Mouse (Mus musculus) left cerebral cortex, adult 2 months (tissue): ENCODE data around the gene Rnf34. TPM values are rescaled to one million over a fixed set of nuclear protein-coding genes. Genes with fewer than 3 reads are reported as not detected.

Experiments used
- DNase-seq, 2 experiments: peaks; one replicate each; pipeline ENCODE4 v3.0.0; 2021 to 2022; ENCODE audit warnings: low spot score in 2 of 2, mixed read lengths in 1 of 2; ENCODE audit errors: extremely low spot score in 1 of 2
- H3K27ac ChIP-seq: fragments of 200-600 bp; 2 replicates; pipeline ENCODE4 v1.8.1; 2022
- H3K4me3 ChIP-seq: fragments of 200-600 bp; 2 replicates; pipeline ENCODE4 v1.8.1; 2022
- CTCF ChIP-seq: fragments of 200-600 bp; IDR thresholded peaks from 2 replicates; pipeline ENCODE4 v1.8.1; 2022; ENCODE audit warnings: antibody characterized with exemption, mild to moderate bottlenecking, moderate library complexity
- intact Hi-C: fragments of 180-260 bp; cut with DNase I; formaldehyde crosslinking; loops from one replicate; pipeline ENCODE4 v1.15.1; 2025
- total RNA-seq, 2 experiments: library from RNA; stranded (reverse); gene quantifications; 2 replicates each; pipeline ENCODE4 v1.2.3; 2021

Rnf34 gene
- total RNA-seq, 2 experiments from 2014 or later = 51.5 to 56.3 TPM

DNA sequence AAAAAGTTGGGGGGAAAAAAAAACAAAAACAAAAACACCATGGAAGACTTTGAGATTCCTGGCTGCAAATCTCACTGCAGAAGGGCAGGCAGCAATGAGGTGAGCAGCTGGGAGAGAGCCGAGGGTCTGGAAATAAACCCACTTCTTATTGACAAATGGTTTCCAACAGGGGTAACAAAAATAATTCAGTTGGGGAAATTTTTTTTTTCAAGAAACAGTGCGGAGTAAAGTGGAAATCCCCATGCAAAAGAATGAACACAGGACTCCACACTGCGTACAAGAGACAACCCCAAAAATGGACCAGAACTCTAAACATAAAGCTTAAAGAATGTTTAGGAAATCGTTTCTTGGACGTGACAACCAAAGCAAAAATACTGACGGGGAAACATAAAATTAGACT, 43.4 kb downstream of the Rnf34 start:
- H3K27ac ChIP-seq = no peak overlapping the region
- no peak for DNase-seq
- intact Hi-C loops = no loop called here
- H3K4me3 ChIP-seq = no peak overlapping the region
- TF ChIP-seq CTCF = no peak

DNA sequence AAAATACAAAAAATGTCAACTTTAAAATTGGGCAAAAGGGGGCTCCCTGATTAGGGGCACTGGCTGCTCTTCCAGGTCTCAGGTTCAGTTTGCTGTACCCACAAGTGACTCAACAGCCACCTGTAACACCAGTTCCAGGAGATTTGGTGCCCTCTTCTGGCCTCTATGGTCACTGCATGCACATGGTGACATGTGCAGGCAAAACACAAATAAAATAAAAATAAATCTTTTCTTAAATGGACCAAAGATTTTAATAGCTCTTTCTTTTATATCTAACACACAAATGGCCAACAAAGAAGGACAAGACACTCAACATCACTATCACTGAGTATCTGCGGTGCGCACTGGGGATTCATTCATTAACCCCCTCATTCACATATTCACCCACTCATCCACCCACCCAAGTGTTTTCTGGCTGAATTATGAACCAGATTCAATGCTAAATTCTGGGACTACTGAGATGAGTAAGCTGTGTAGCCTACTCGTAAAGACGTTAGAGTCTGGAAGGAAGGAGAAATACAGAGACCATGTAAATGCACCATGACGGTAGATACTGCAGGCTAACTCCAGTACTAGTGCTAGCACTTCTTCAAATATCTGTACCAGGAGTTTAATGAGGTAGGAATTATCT, 44.3 kb downstream of the Rnf34 start:
- Histone ChIP-seq H3K27ac (no peak overlapping the region), H3K4me3 (no peak overlapping the region)
- peak; percentile 77 for TF ChIP-seq CTCF
- peak in 1 of 2 experiments; percentile 60 for DNase-seq
- intact Hi-C loops = no loop called here

GRCm38 (mm10) chr5:122894821-122895220, 45.0 kb downstream of the Rnf34 start:
- no peak for DNase-seq
- no peak for TF ChIP-seq CTCF
- Histone ChIP-seq H3K4me3 (no peak overlapping the region), H3K27ac (no peak overlapping the region)
- intact Hi-C loops = no loop called here

DNA sequence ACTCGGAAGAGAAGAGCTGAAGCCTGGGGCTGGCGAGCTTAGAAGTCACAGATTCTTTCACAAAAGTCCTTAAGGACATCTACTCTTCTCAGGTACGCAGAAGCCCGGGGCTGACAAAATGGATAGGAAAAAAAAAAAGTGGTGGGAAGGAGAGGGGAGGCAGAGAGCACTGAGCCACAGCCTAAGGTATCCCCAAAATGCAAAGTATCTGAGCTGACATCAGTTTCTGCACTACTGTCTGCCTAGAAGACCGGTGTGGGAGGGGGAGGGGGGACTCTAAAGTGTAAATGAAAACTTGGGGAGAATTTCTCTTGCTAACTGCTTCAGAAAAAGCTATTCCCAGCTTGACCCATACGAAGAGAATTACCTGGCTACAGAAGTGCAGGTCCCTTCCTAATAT, 48.3 kb downstream of the Rnf34 start:
- Histone ChIP-seq H3K27ac (no peak overlapping the region), H3K4me3 (no peak overlapping the region)
- DNase-seq = no peak
- TF ChIP-seq CTCF = no peak
- intact Hi-C loops = no loop called here

DNA sequence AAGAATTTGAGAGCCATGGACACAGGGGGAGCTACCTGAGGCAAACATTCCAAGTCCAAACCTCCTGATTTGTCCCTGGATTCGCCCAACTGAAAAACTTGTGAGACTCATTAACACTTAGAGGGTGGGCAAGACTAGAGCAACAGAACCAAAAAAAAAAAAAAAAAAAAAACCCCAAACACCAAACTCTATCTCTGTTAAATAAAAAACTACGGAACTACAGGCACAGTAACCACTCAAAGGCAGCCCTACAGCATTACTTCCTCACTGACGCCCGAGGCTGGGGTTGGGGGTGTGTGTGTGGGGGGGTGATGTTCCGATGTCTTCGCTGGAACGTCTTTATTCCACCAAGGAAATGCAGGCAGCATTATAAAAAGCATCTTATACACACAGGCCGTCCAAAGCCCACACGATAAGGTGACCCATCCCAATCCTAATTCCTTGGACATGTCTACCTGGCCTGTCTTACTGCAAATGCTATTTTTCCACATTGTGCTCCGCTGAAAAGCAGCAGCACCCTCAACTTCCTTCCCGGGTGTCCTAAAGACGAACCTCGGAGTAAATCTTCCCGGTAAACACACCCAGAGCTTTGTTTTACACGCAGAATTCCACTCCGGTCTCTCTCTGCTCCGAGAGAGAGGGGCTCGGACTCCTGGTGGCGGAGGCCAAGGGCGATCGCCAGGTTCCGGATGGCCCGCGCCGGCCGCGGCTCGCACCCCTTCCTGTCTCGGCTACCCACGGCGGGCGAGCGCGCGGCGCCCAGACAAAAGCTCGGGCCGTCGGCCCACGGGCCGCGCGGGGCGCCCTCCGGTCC, 49.3 kb downstream of the Rnf34 start:
- Histone ChIP-seq H3K4me3 (peak overlapping the region; percentile 80), H3K27ac (no peak overlapping the region)
- no peak for TF ChIP-seq CTCF
- intact Hi-C loops = no loop called here
- no peak for DNase-seq

DNA sequence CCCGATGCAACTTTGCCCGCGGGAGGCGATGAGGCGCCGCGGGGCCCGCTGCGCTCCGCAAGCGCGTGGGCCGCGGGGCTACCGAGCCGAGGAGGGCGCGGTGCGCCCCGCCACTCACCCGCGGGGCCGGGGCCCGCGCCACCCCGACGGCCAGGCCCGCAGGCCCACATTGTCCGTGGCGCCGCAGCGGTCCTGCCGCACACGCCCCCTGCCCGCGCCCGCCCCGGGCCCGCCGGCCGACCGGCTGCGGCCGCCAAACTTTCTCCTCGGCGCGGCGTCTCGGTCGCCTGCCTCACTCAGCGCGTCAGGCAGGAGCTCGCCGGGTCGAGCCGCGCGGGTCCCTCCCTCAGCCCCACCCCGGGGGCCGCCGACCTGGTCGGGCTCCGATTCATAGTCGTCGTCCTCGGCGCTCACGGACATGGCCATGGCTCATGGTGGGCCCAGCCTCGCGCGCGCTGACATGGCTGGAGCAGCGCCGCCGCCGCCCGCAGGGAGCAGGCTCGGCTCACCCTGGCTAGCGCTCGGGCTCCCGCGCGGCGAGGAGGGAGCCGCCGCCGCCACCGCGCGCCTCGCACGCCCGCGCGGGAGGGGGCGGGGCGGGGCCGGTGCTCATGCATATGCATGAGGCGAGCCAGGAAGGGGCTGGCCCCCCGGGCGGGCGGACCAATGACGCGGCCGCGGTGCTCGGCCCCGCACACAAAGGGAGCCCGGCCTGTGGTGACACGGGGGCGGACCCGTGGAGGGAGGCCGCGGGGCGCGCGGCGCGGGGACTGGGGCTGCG, 50.1 kb downstream of the Rnf34 start:
- Histone ChIP-seq H3K27ac (peak overlapping the region; percentile 64; the same call in 1 of the 2 replicates), H3K4me3 (peak overlapping the region; percentile 80)
- intact Hi-C loops = no loop called here
- TF ChIP-seq CTCF = no peak; the same call in 1 of the 2 replicates
- peak; percentile 83 to 88 for DNase-seq

DNA sequence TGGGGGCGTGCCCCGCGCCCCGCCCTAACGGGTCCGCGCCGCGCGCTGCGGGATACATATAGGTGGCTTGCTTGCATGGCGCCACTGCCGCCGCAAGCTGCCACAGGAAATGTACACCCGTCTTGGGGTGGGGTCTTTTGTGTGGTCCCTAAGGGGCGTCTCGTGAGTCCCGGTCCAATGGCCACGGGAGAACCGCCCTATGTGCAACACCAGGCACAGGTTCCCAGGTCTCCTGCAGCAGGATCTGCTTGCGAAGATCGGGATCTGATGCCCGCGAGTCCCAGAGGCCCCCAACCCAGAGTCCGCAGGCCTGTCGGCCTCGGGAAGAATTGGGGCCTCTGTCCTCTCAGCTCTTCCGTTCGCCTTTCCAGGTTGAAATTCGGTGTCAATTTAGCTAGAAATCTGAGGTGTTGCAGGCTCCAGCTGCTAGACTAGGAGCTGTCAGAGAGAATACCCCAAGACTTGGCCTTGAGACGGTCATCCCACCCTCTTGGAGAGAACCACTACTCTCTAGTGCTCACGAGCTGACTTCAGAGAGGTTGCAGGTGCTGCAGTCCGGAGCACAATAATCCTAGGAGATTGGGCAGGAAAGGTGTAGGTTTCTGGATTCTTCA, 50.8 kb downstream of the Rnf34 start:
- Histone ChIP-seq H3K27ac (peak overlapping the region; percentile 70), H3K4me3 (peak overlapping the region; percentile 80)
- no peak for DNase-seq
- no peak for TF ChIP-seq CTCF
- intact Hi-C loops = no loop called here

DNA sequence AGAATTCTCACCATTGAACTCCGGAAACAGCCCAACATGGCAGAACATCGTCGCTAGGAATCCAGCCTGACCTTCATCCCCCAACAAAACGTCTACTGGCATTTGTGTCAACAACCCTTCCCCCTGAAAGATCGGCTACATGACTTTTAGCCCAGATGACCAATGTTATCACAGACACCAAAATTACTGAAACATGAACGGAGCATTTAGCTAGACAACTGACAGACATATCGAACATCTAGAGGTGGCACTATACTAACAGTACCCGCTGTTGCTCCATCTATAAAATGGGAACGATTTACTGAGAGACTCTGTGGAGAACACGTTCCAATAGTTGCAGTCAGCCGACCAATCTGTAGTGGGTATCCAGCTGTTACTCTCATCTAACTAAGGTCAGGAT, 51.3 kb downstream of the Rnf34 start:
- intact Hi-C loops = no loop called here
- no peak for TF ChIP-seq CTCF
- no peak for DNase-seq
- Histone ChIP-seq H3K4me3 (no peak overlapping the region), H3K27ac (no peak overlapping the region)

DNA sequence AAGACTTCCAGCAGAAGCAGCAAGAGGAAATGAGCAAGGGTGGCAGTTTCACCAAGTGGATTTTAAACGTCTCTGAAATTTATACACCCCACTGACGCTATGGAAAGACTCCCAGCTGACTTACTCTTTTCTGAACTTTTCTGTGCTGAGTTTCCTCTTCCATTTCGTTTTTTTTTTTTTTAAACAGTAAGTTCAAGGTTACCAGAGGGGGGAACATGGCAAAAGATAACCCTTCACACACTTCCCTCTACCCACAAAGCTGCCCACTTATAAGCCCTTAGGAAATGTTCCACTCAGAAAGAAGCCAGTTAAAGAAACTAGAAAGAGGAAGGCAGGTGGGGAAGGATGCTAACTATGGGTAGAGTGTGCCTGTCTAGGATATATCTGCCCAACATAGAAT, 51.8 kb downstream of the Rnf34 start:
- Histone ChIP-seq H3K27ac (no peak overlapping the region), H3K4me3 (no peak overlapping the region)
- intact Hi-C loops = no loop called here
- DNase-seq = no peak
- TF ChIP-seq CTCF = no peak

GRCm38 (mm10) chr5:122902228-122902627, 52.4 kb downstream of the Rnf34 start:
- intact Hi-C loops = no loop called here

GRCm38 (mm10) chr5:122903165-122903564, 53.3 kb downstream of the Rnf34 start:
- no peak for TF ChIP-seq CTCF
- intact Hi-C loops = no loop called here

More at GRCm38 (mm10) chr5:122902228-122902627, 52.4 kb downstream of the Rnf34 start:
- no peak for TF ChIP-seq CTCF
- Histone ChIP-seq H3K4me3 (no peak overlapping the region), H3K27ac (no peak overlapping the region)
- no peak for DNase-seq

DNA sequence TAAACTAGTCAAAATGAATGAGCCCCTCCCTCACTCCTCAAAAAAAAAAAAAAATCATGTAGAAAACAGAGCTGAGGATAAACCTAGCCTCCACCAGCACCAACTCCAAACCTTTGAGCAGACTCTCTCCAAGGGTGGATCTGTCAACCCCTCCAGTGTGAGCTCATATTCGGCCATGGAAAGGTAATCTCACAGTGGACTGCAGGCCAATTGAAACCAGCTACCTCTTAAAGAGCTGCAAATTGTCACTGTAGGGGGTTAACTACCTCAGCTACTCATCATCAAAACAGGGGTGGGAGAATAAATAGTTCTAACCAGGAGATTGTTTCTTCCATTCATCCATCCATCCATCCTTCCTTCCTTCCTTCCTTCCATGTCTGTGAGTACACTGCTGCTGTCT, 57.3 kb downstream of the Rnf34 start:
- intact Hi-C loops = no loop called here
- no peak for TF ChIP-seq CTCF
- DNase-seq = no peak
- no peak overlapping the region for H3K27ac ChIP-seq
- H3K4me3 ChIP-seq = no peak overlapping the region

More at GRCm38 (mm10) chr5:122903165-122903564, 53.3 kb downstream of the Rnf34 start:
- Histone ChIP-seq H3K4me3 (no peak overlapping the region), H3K27ac (no peak overlapping the region)
- no peak for DNase-seq
